Mouse (Mus musculus): ENCODE measurements around the gene Cox5a.

Gene Cox5a

GRCm38 (mm10) chr9:57525516-57525915 lies 4.4 kb downstream of the Cox5a start:
- ATAC-seq (ENCODE audit: low TSS enrichment): peak; percentile 76

- ATAC-seq (ENCODE audit: low TSS enrichment): no peak
Measured at GRCm38 (mm10) chr9:57526435-57526834, 5.4 kb downstream of the Cox5a start.

GRCm38 (mm10) chr9:57531946-57532345 lies 10.9 kb downstream of the Cox5a start:
- ATAC-seq (ENCODE audit: low TSS enrichment): no peak

- ATAC-seq (ENCODE audit: low TSS enrichment): no peak
Measured at GRCm38 (mm10) chr9:57536362-57536761, 15.3 kb downstream of the Cox5a start.

GRCm38 (mm10) chr9:57537044-57537727 lies 16.1 kb downstream of the Cox5a start, which contains the start of gene Fam219b:
Gene Fam219b, plus strand, starts transcription at chr9:57537528.
- peak; percentile 89 for ATAC-seq (ENCODE audit: low TSS enrichment)

- ATAC-seq (ENCODE audit: low TSS enrichment): peak; percentile 35
Measured at GRCm38 (mm10) chr9:57537728-57538181, 16.7 kb downstream of the Cox5a start.

- ATAC-seq (ENCODE audit: low TSS enrichment): no peak
Measured at GRCm38 (mm10) chr9:57539550-57539949, 18.5 kb downstream of the Cox5a start.

GRCm38 (mm10) chr9:57541312-57541711 lies 20.2 kb downstream of the Cox5a start:
- ATAC-seq (ENCODE audit: low TSS enrichment): no peak

GRCm38 (mm10) chr9:57543951-57544350 lies 22.9 kb downstream of the Cox5a start:
- peak; percentile 36; the same call in 1 of the 2 replicates for ATAC-seq (ENCODE audit: low TSS enrichment)

- ATAC-seq (ENCODE audit: low TSS enrichment): no peak
Measured at GRCm38 (mm10) chr9:57547287-57547686, 26.2 kb downstream of the Cox5a start.

- ATAC-seq (ENCODE audit: low TSS enrichment): no peak
Measured at GRCm38 (mm10) chr9:57547869-57548268, 26.8 kb downstream of the Cox5a start.

- ATAC-seq (ENCODE audit: low TSS enrichment): no peak
Measured at GRCm38 (mm10) chr9:57549186-57549585, 28.1 kb downstream of the Cox5a start.

- no peak for ATAC-seq (ENCODE audit: low TSS enrichment)
Measured at GRCm38 (mm10) chr9:57550126-57550862, 29.2 kb downstream of the Cox5a start.

- ATAC-seq (ENCODE audit: low TSS enrichment): peak; percentile 85
Measured at GRCm38 (mm10) chr9:57552139-57552887, 31.2 kb downstream of the Cox5a start, which contains the start of gene Mpi. Gene Mpi, minus strand, starts transcription at chr9:57552763.

GRCm38 (mm10) chr9:57553119-57553518 lies 32.0 kb downstream of the Cox5a start:
- no peak for ATAC-seq (ENCODE audit: low TSS enrichment)

- ATAC-seq (ENCODE audit: low TSS enrichment): no peak
Measured at GRCm38 (mm10) chr9:57554753-57555152, 33.7 kb downstream of the Cox5a start.

- ATAC-seq (ENCODE audit: low TSS enrichment): no peak
Measured at GRCm38 (mm10) chr9:57557215-57557614, 36.1 kb downstream of the Cox5a start.

GRCm38 (mm10) chr9:57558625-57559024 lies 37.6 kb downstream of the Cox5a start:
- no peak for ATAC-seq (ENCODE audit: low TSS enrichment)

- ATAC-seq (ENCODE audit: low TSS enrichment): no peak
Measured at GRCm38 (mm10) chr9:57559568-57559967, 38.5 kb downstream of the Cox5a start.

GRCm38 (mm10) chr9:57560263-57560662 lies 39.2 kb downstream of the Cox5a start:
- ATAC-seq (ENCODE audit: low TSS enrichment): peak; percentile 13; the same call in 1 of the 2 replicates

GRCm38 (mm10) chr9:57560861-57561710 lies 40.0 kb downstream of the Cox5a start, which contains the start of gene Scamp2:
Gene Scamp2, plus strand, starts transcription at chr9:57560943.
- peak; percentile 95 for ATAC-seq (ENCODE audit: low TSS enrichment)

Measured in frontal cortex, adult (tissue).